Mouse (Mus musculus) stomach, postnatal 0 days (tissue): ENCODE measurements around the gene Jak1. TPM values are rescaled to one million over a fixed set of nuclear protein-coding genes. Genes with fewer than 3 reads are reported as not detected.
A peak's percentile ranks its signal among the peaks of the same experiment; 100 is the strongest.

Experiments used
- ATAC-seq: fragments of 200-750 bp; cut with Nextera tagmentation; 2 replicates; pipeline ENCODE4 v1.8.0; 2017; ENCODE audit not compliant: low FRiP score, low TSS enrichment
- DNase-seq: peaks from one replicate; pipeline ENCODE4 v3.0.0-alpha.2; 2016; ENCODE audit warnings: low spot score
- H3K27ac ChIP-seq: fragments of 300-500 bp; sonication (generic); replicated peaks from 2 replicates; pipeline ENCODE4 v1.5.1; 2014; ENCODE audit warnings: mild to moderate bottlenecking, control low read depth
- H3K27me3 ChIP-seq: fragments of 300-500 bp; sonication (generic); 2 replicates; pipeline ENCODE4 v1.6.1; 2014; ENCODE audit warnings: low read length; ENCODE audit not compliant: control insufficient read depth, insufficient read depth
- H3K36me3 ChIP-seq: fragments of 300-500 bp; sonication (generic); 2 replicates; pipeline ENCODE4 v1.6.1; 2014; ENCODE audit warnings: low read length, mixed read lengths; ENCODE audit not compliant: control insufficient read depth, insufficient read depth
- H3K4me1 ChIP-seq: fragments of 300-500 bp; sonication (generic); replicated peaks from 2 replicates; pipeline ENCODE4 v1.6.1; 2014; ENCODE audit warnings: antibody characterized with exemption; ENCODE audit not compliant: control insufficient read depth, insufficient read depth
- H3K4me2 ChIP-seq: fragments of 300-500 bp; sonication (generic); replicated peaks from 2 replicates; pipeline ENCODE4 v1.6.1; 2014; ENCODE audit warnings: low read depth, mild to moderate bottlenecking, control low read depth, moderate library complexity
- H3K4me3 ChIP-seq: fragments of 300-500 bp; sonication (generic); 2 replicates; pipeline ENCODE4 v1.5.1; 2014; ENCODE audit warnings: low read depth, low read length, control low read depth
- H3K9ac ChIP-seq: fragments of 300-500 bp; sonication (generic); 2 replicates; pipeline ENCODE4 v1.6.1; 2014; ENCODE audit warnings: mild to moderate bottlenecking, low read length, control low read depth, mixed read lengths
- H3K9me3 ChIP-seq: fragments of 300-500 bp; sonication (generic); 2 replicates; pipeline ENCODE4 v1.6.1; 2016; ENCODE audit warnings: low read length; ENCODE audit not compliant: control insufficient read depth
- CTCF ChIP-seq: IDR thresholded peaks from 2 replicates; pipeline ENCODE4 v1.5.1; 2016; ENCODE audit warnings: antibody characterized with exemption, low read depth, mild to moderate bottlenecking, moderate library complexity
- EP300 ChIP-seq: optimal IDR thresholded peaks from 2 replicates; pipeline ENCODE3; 2016; ENCODE audit warnings: antibody characterized with exemption
- WGBS: fragments of 180-500 bp; shearing (Covaris S2); extraction: QIAGEN DNeasy Blood & Tissue Kit; methylation state at CpG from one replicate; pipeline ENCODE4 v1.1.7; 2014; 5-methylcytosine and 5-hydroxymethylcytosine counted together
- polyA plus RNA-seq: library from polyadenylated mRNA; unstranded; fragments of >200 nt; fragmentation: Nextera tagmentation; extraction: Ambion mirVana; gene quantifications from 2 replicates; pipeline ENCODE4 v1.2.1, GENCODE M21; 2015

The Jak1 gene
- 34.1 and 34.3 TPM in 2 replicates for polyA plus RNA-seq

- no peaks in the 10 kb centered on the region for H3K36me3 ChIP-seq
- peak within 1 kb of the TSS; percentile 95 for H3K27ac ChIP-seq
- H3K9me3 ChIP-seq, result no peaks in the 10 kb centered on the region
- no peaks in the 10 kb centered on the region for H3K4me1 ChIP-seq
- DNase-seq, result peak; percentile 99
- ATAC-seq, result peak; percentile 100
- H3K27me3 ChIP-seq, result no peaks in the 10 kb centered on the region
- TF ChIP-seq CTCF (no peak), EP300 (no peak)
- H3K4me2 ChIP-seq, result peak within 1 kb of the TSS; percentile 87
- peak within 1 kb of the TSS; percentile 96 for H3K9ac ChIP-seq
- WGBS, result under 1% methylated on average over 71 of the region's 84 CpGs
- H3K4me3 ChIP-seq, result peak within 1 kb of the TSS; percentile 99
Observed at GRCm38 (mm10) chr4:101264741-101265513, at the start of gene Jak1. Gene Jak1, minus strand, starts transcription at chr4:101265282.

DNA sequence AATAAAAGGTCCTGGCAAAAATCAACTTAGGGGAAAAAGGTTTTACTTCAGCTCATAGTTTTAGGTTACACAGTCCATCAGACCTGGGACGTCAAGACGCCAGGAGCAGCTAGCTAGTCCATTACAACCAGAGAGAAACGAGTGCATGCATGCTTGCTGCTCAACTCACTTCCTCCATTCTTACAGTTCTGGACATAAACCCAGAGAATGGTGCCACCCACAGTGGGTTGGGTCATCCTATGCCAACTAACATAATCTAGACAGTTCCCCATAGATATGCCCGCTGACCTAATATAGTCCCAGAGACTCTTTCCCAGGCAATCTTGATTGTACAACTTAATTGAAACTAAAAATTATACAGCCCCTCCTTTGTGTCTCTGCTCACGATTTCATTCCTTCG, 47.0 kb upstream of the Jak1 start:
- TF ChIP-seq CTCF (no peak), EP300 (no peak)
- ATAC-seq, result no peak

DNA sequence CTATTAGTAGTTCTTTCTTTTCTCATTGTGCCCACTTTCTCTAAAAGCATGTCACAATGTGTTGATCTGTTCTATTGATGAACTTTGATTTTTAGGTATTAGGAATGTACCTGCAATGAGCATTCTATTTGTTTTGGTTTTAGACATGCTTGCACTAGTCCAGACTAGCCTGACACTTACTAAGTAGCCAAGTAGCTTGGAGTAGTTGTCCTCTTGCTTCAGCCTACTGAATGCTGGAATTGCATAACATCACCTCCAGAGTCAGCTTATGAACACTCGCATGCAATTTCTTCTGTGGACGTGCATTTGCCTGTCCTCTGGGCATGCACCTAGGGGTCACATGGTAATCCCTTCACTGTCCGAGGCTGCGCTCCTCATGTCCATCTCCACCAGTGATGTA, 43.1 kb upstream of the Jak1 start:
- H3K4me1 ChIP-seq, result no peaks in the 10 kb centered on the region
- ATAC-seq (no peak), DNase-seq (no peak)
- no peak overlapping the region for H3K27ac ChIP-seq
- WGBS, result 92% methylated on average over 4 of the region's 4 CpGs
- no peak overlapping the region for H3K4me3 ChIP-seq
- no peaks in the 10 kb centered on the region for H3K27me3 ChIP-seq
- H3K9ac ChIP-seq, result no peak overlapping the region
- H3K4me2 ChIP-seq, result no peak overlapping the region
- no peaks in the 10 kb centered on the region for H3K9me3 ChIP-seq
- no peak for TF ChIP-seq EP300
- TF ChIP-seq CTCF, result no peak
- H3K36me3 ChIP-seq, result no peaks in the 10 kb centered on the region

More for the DNA sequence above, 47.0 kb upstream of the Jak1 start:
- H3K4me1 ChIP-seq, result no peaks in the 10 kb centered on the region
- H3K4me3 ChIP-seq, result no peak overlapping the region
- H3K27me3 ChIP-seq, result no peaks in the 10 kb centered on the region
- DNase-seq, result no peak
- no peak overlapping the region for H3K27ac ChIP-seq
- no peak overlapping the region for H3K9ac ChIP-seq
- no peaks in the 10 kb centered on the region for H3K9me3 ChIP-seq
- WGBS, result 76% methylated on average over 6 of the region's 6 CpGs
- H3K4me2 ChIP-seq, result no peak overlapping the region
- H3K36me3 ChIP-seq, result no peaks in the 10 kb centered on the region

DNA sequence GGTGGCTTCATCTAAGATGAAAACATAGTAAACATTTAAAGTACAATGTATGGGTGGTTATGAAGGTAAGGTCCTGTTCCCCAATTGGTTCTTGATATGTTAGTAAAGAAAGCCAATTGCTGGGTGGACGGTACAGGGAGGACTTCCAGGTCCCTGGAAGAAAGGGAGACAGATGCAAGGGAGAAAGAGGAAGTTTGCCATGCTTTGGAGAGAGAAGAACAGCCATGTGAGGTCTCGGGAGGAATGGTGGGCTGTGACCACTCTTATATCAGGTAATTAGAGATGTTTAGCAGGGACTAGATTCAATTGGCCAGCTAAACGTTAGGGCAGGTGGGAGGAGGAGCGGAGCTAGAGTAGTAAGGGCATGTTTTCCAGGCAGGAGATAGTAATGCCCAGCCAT, 42.2 kb upstream of the Jak1 start:
- H3K27me3 ChIP-seq, result no peaks in the 10 kb centered on the region
- no peak overlapping the region for H3K4me2 ChIP-seq
- no peak overlapping the region for H3K9ac ChIP-seq
- H3K4me1 ChIP-seq, result no peaks in the 10 kb centered on the region
- H3K27ac ChIP-seq, result no peak overlapping the region
- WGBS, result 75% methylated on average over 4 of the region's 4 CpGs
- H3K4me3 ChIP-seq, result no peak overlapping the region
- no peaks in the 10 kb centered on the region for H3K9me3 ChIP-seq
- H3K36me3 ChIP-seq, result no peaks in the 10 kb centered on the region
- TF ChIP-seq CTCF (no peak), EP300 (no peak)
- DNase-seq (no peak), ATAC-seq (no peak)

GRCm38 (mm10) chr4:101306132-101306915, 41.2 kb upstream of the Jak1 start:
- Histone ChIP-seq H3K4me2 (no peak overlapping the region), H3K4me3 (no peak overlapping the region), H3K4me1 (no peaks in the 10 kb centered on the region), H3K9me3 (no peaks in the 10 kb centered on the region), H3K27me3 (no peaks in the 10 kb centered on the region), H3K9ac (no peak overlapping the region), H3K36me3 (no peaks in the 10 kb centered on the region), H3K27ac (no peak overlapping the region)
- WGBS, result 34% methylated on average over 8 of the region's 8 CpGs
- TF ChIP-seq EP300, result no peak
- no peak for TF ChIP-seq CTCF
- no peak for ATAC-seq
- no peak for DNase-seq

- TF ChIP-seq CTCF (no peak), EP300 (no peak)
- DNase-seq (no peak), ATAC-seq (no peak)
- no peak overlapping the region for H3K9ac ChIP-seq
- H3K9me3 ChIP-seq, result no peaks in the 10 kb centered on the region
- H3K27me3 ChIP-seq, result no peaks in the 10 kb centered on the region
- H3K4me3 ChIP-seq, result no peak overlapping the region
- H3K36me3 ChIP-seq, result no peaks in the 10 kb centered on the region
- 73% methylated on average over 9 of the region's 9 CpGs for WGBS
- H3K27ac ChIP-seq, result no peak overlapping the region
- H3K4me2 ChIP-seq, result no peak overlapping the region
- H3K4me1 ChIP-seq, result no peaks in the 10 kb centered on the region
Observed at GRCm38 (mm10) chr4:101305126-101305525, 40.0 kb upstream of the Jak1 start.
